Mouse (Mus musculus): Measurements from ENCODE around the gene Cnksr3. TPM values are rescaled to one million over a fixed set of nuclear protein-coding genes. Genes with fewer than 3 reads are reported as not detected.

Gene Cnksr3
- 5.0 and 5.5 TPM in 2 replicates for polyA plus RNA-seq (2012; rRNA removed)

- DNase-seq (ENCODE audit: extremely low spot score in 1 of 2, low spot score in 1 of 2) = peak; percentile 78 to 91
Measured at GRCm38 (mm10) chr10:7211696-7212482, at the start of gene Cnksr3. Cnksr3 (minus strand) TSS chr10:7212237.

- DNase-seq (ENCODE audit: extremely low spot score in 1 of 2, low spot score in 1 of 2) = no peak
Measured at GRCm38 (mm10) chr10:7260166-7261108, 48.4 kb upstream of the Cnksr3 start.

GRCm38 (mm10) chr10:7258607-7259006, 46.6 kb upstream of the Cnksr3 start:
- DNase-seq (ENCODE audit: extremely low spot score in 1 of 2, low spot score in 1 of 2) = no peak

- DNase-seq (ENCODE audit: extremely low spot score in 1 of 2, low spot score in 1 of 2) = no peak
Measured at GRCm38 (mm10) chr10:7250455-7250854, 38.4 kb upstream of the Cnksr3 start.

GRCm38 (mm10) chr10:7234601-7235000, 22.6 kb upstream of the Cnksr3 start:
- DNase-seq (ENCODE audit: extremely low spot score in 1 of 2, low spot score in 1 of 2) = no peak

- no peak for DNase-seq (ENCODE audit: extremely low spot score in 1 of 2, low spot score in 1 of 2)
Measured at GRCm38 (mm10) chr10:7217551-7218127, 5.6 kb upstream of the Cnksr3 start.

- DNase-seq (ENCODE audit: extremely low spot score in 1 of 2, low spot score in 1 of 2) = no peak
Measured at GRCm38 (mm10) chr10:7214718-7215117, 2.7 kb upstream of the Cnksr3 start.

- DNase-seq (ENCODE audit: extremely low spot score in 1 of 2, low spot score in 1 of 2) = no peak
Measured at GRCm38 (mm10) chr10:7213066-7213630, 1.1 kb upstream of the Cnksr3 start.

- DNase-seq (ENCODE audit: extremely low spot score in 1 of 2, low spot score in 1 of 2) = no peak
Measured at GRCm38 (mm10) chr10:7212537-7212936, 500 bp upstream of the Cnksr3 start.

GRCm38 (mm10) chr10:7210991-7211695, 894 bp downstream of the Cnksr3 start:
- DNase-seq (ENCODE audit: extremely low spot score in 1 of 2, low spot score in 1 of 2) = peak; percentile 3 to 20

GRCm38 (mm10) chr10:7209691-7210455, 2.2 kb downstream of the Cnksr3 start:
- DNase-seq (ENCODE audit: extremely low spot score in 1 of 2, low spot score in 1 of 2) = no peak

GRCm38 (mm10) chr10:7208859-7209441, 3.1 kb downstream of the Cnksr3 start:
- DNase-seq (ENCODE audit: extremely low spot score in 1 of 2, low spot score in 1 of 2) = no peak

- DNase-seq (ENCODE audit: extremely low spot score in 1 of 2, low spot score in 1 of 2) = no peak
Measured at GRCm38 (mm10) chr10:7207301-7207700, 4.7 kb downstream of the Cnksr3 start.

GRCm38 (mm10) chr10:7206571-7206970, 5.5 kb downstream of the Cnksr3 start:
- no peak for DNase-seq (ENCODE audit: extremely low spot score in 1 of 2, low spot score in 1 of 2)

GRCm38 (mm10) chr10:7205576-7205975, 6.5 kb downstream of the Cnksr3 start:
- DNase-seq (ENCODE audit: extremely low spot score in 1 of 2, low spot score in 1 of 2) = no peak

GRCm38 (mm10) chr10:7204953-7205352, 7.1 kb downstream of the Cnksr3 start:
- no peak for DNase-seq (ENCODE audit: extremely low spot score in 1 of 2, low spot score in 1 of 2)

GRCm38 (mm10) chr10:7202576-7202975, 9.5 kb downstream of the Cnksr3 start:
- no peak for DNase-seq (ENCODE audit: extremely low spot score in 1 of 2, low spot score in 1 of 2)

- no peak for DNase-seq (ENCODE audit: extremely low spot score in 1 of 2, low spot score in 1 of 2)
Measured at GRCm38 (mm10) chr10:7200665-7201064, 11.4 kb downstream of the Cnksr3 start.

GRCm38 (mm10) chr10:7198201-7198600, 13.8 kb downstream of the Cnksr3 start:
- DNase-seq (ENCODE audit: extremely low spot score in 1 of 2, low spot score in 1 of 2) = no peak
